Mouse (Mus musculus) spleen, adult 2 months (tissue): ENCODE results near the gene Klk11. TPM values are rescaled to one million over a fixed set of nuclear protein-coding genes. Genes with fewer than 3 reads are reported as not detected.

ENCODE experiments used
- DNase-seq, 2 experiments: peaks; one replicate each; pipeline versions ENCODE4 v3.0.0 to v3.0.0-alpha.2; 2012 to 2021; ENCODE audit warnings: low spot score in 2 of 2, low read depth in 1 of 2
- H3K27ac ChIP-seq: fragments of 200-500 bp; 2 replicates; pipeline ENCODE4 v1.5.1; 2012; ENCODE audit warnings: low read length, inconsistent platforms; ENCODE audit not compliant: insufficient read depth
- H3K27me3 ChIP-seq: fragments of 200-500 bp; 2 replicates; pipeline ENCODE4 v1.6.1; 2012; ENCODE audit warnings: mild to moderate bottlenecking, moderate library complexity, low read length, inconsistent platforms; ENCODE audit not compliant: control insufficient read depth, insufficient read depth
- H3K36me3 ChIP-seq: fragments of 200-500 bp; 2 replicates; pipeline ENCODE4 v1.6.1; 2012; ENCODE audit warnings: mild to moderate bottlenecking, low read length, inconsistent platforms; ENCODE audit not compliant: control insufficient read depth, insufficient read depth
- H3K4me1 ChIP-seq: fragments of 200-500 bp; 2 replicates; pipeline ENCODE4 v1.6.1; 2011; ENCODE audit warnings: inconsistent platforms; ENCODE audit not compliant: control insufficient read depth, insufficient read depth, insufficient read length
- H3K4me3 ChIP-seq: fragments of 200-500 bp; 2 replicates; pipeline ENCODE4 v1.5.1; 2011; ENCODE audit warnings: mild to moderate bottlenecking, inconsistent platforms; ENCODE audit not compliant: insufficient read depth, insufficient read length; ENCODE audit errors: extremely low read depth
- CTCF ChIP-seq: fragments of 200-500 bp; IDR thresholded peaks from 2 replicates; pipeline ENCODE4 v1.5.1; 2011; ENCODE audit warnings: mild to moderate bottlenecking, inconsistent platforms; ENCODE audit not compliant: insufficient read depth, insufficient read length, insufficient replicate concordance; ENCODE audit errors: extremely low read depth
- POLR2A ChIP-seq: fragments of 200-500 bp; IDR thresholded peaks from 2 replicates; pipeline ENCODE4 v1.6.1; 2011; ENCODE audit warnings: low read depth, low read length, inconsistent platforms
- WGBS: fragments of 180-500 bp; shearing (Covaris S2); methylation state at CpG from one replicate; pipeline ENCODE4 v1.1.7; 2018; 5-methylcytosine and 5-hydroxymethylcytosine counted together
- polyA plus RNA-seq: library from polyadenylated mRNA; depleted of rRNA; stranded (reverse); fragments of >200 nt; gene quantifications from 2 replicates; pipeline ENCODE4 v1.2.3, GENCODE M21; 2012

Klk11 gene
- polyA plus RNA-seq, 1 experiment: not detected

DNA sequence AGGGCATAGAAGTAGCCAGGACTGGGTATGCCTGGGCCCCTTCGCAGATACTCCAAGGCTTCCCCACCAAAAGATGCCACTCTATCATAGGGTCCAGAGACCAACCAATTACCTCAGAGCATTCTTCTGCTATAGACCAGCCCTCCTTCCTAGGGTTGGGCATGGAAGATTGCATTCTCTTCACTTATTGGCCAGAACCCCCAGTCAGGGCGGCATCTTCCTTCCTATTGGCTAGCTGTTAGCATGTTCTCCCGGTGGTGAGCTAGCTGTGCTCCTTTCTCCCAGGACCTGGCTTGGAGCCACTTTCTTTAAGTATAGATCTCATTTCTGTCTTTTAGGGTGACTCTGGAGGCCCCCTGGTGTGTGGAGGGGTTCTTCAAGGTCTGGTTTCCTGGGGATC, 1.5 kb upstream of the Klk11 start:
- no peak for DNase-seq

DNA sequence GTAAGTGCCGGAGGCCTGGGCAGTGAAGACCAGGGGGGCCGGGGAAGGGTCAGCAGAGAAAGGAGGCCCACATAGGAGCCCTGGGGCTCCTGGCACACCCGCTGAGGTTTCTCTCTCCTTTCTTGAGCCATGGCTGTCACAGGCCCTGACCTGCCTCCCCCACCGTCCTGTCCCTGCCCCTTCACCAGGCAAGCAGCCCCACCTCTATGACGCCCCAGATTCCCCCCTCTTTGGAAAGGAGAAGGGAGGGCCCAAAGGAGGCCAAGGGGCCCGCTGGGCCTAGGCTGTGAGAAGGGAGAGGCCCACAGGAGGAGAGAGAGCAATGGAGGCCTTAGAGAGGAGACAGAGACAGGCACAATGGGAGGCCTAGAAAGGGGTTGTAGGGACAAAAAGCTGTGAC, 398 bp downstream of the Klk11 start:
- Histone ChIP-seq H3K4me1 (no peaks in the 10 kb centered on the region), H3K27me3 (no peaks in the 10 kb centered on the region), H3K36me3 (no peaks in the 10 kb centered on the region), H3K4me3 (no peak overlapping the region), H3K27ac (no peak overlapping the region)
- no peak for DNase-seq
- WGBS: 74% methylated on average over 6 of the region's 6 CpGs
- no peak for TF ChIP-seq POLR2A
- TF ChIP-seq CTCF: no peak

More for the DNA sequence above, 1.5 kb upstream of the Klk11 start:
- H3K4me1 ChIP-seq: no peaks in the 10 kb centered on the region
- H3K27ac ChIP-seq: no peak overlapping the region
- no peaks in the 10 kb centered on the region for H3K36me3 ChIP-seq
- TF ChIP-seq POLR2A (no peak), CTCF (no peak)
- no peaks in the 10 kb centered on the region for H3K27me3 ChIP-seq
- no peak overlapping the region for H3K4me3 ChIP-seq
- WGBS: 83% methylated on average over 3 of the region's 3 CpGs

DNA sequence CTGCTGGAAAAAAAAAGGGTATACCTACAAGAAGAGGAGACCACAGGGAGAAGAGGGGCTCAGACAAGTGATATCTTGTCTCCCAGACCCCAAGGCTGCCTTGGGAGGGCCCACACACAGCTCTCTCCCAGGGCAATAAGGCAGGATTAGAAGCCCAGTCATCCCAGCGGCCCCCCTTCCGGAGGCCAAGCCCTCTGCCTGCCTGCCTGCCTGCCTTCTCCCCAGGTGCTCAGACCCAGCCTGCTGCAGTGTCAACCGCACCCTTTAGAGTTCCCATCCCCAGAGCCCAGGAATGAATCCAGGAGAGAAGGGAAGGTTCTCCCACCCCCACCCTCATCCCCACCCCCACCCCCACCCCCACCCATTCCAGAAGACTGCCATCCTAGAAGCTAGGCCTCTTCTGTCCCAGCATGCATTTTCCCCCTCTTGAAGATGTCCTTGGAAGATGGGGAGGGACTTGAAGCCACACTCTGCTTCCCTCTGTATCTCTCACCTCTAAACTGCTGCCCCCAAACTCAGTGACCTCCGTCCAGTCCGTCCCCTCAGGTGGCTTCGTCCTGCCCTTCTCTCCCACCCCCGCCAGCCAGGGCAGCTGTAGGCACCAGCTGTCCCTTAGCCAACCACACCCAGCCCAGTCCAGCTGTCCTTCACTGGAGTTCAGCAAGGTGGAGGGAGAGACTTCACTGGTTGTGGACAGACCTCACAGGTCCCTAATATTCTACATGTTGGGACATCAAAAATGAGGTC, 1.1 kb downstream of the Klk11 start:
- H3K27ac ChIP-seq: no peak overlapping the region
- no peaks in the 10 kb centered on the region for H3K36me3 ChIP-seq
- DNase-seq: no peak
- 82% methylated on average over 7 of the region's 7 CpGs for WGBS
- TF ChIP-seq CTCF (no peak), POLR2A (no peak)
- H3K27me3 ChIP-seq: no peaks in the 10 kb centered on the region
- no peaks in the 10 kb centered on the region for H3K4me1 ChIP-seq
- no peak overlapping the region for H3K4me3 ChIP-seq

DNA sequence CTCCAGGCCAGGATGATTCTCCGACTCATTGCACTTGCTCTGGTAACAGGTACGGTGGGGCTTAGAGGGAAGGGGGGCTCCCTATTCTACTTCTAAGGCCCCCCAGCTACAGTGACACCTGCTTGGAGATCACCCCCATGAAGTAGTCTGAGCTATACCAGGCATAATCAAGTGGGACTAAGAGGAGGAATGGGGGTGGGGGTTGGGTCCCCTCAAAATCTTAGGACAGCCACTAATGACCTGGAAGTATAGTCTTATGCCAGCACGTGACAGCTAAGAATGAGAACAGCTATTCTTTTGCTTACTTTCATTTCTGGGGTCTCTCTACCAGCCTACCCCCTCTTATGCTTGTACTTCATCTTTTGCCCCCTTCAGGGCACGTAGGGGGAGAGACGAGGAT, 2.1 kb downstream of the Klk11 start:
- H3K4me1 ChIP-seq: no peaks in the 10 kb centered on the region
- no peak overlapping the region for H3K27ac ChIP-seq
- H3K4me3 ChIP-seq: no peak overlapping the region
- TF ChIP-seq CTCF (no peak), POLR2A (no peak)
- WGBS: 86% methylated on average over 5 of the region's 5 CpGs
- H3K27me3 ChIP-seq: no peaks in the 10 kb centered on the region
- DNase-seq: no peak
- H3K36me3 ChIP-seq: no peaks in the 10 kb centered on the region

DNA sequence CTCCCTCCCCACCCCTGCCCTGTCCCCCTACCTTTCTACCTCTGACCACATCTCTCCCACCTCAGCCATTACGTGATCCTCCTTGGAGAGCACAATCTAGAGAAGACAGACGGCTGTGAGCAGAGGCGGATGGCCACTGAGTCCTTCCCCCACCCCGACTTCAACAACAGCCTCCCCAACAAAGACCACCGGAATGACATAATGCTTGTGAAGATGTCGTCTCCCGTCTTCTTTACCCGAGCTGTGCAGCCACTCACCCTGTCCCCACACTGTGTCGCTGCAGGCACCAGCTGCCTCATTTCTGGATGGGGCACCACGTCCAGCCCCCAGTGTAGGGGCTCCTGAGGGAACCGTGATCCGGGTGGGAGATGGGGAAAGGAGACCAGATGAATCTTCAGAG, 3.0 kb downstream of the Klk11 start:
- H3K4me1 ChIP-seq: no peaks in the 10 kb centered on the region; the same call in 1 of the 2 replicates
- 85% methylated on average over 12 of the region's 12 CpGs for WGBS
- H3K27me3 ChIP-seq: no peaks in the 10 kb centered on the region
- TF ChIP-seq CTCF: no peak
- TF ChIP-seq POLR2A: no peak
- no peak for DNase-seq
- no peaks in the 10 kb centered on the region for H3K36me3 ChIP-seq
- H3K27ac ChIP-seq: no peak overlapping the region
- H3K4me3 ChIP-seq: no peak overlapping the region

DNA sequence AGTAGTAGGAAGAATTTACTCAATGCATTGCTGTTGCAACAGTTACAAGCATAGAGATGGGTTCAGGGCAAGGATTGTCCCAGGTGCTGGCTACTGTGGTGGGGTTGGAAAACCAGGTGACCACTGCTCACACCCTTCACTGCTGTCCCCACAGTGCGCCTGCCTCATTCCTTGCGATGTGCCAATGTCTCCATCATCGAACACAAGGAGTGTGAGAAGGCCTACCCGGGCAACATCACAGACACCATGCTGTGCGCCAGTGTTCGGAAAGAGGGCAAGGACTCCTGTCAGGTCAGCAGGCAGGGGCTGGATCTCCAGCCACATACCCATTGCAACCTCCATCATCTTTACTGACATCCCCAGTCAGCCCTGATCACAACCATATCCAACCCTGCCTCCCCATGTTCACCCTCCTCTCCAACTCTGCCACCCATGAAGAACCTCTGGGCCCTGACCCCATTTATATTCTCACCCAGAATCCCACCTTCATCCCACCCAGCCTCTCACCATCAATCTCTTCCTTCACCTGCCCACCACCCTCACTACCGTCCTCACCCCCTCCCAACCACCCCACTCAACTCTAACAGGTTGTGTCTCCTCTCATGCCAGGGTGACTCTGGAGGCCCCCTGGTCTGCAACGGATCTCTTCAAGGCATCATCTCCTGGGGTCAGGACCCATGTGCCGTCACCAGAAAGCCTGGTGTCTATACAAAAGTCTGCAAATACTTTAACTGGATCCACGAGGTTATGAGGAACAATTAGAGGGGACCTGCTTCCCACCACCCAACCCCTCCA, 4.0 kb downstream of the Klk11 start:
- 85% methylated on average over 10 of the region's 10 CpGs for WGBS
- TF ChIP-seq POLR2A: no peak
- no peak for TF ChIP-seq CTCF
- H3K36me3 ChIP-seq: no peaks in the 10 kb centered on the region
- H3K4me1 ChIP-seq: peaks cover 2% of the 10 kb centered on the region
- no peak overlapping the region for H3K27ac ChIP-seq
- H3K4me3 ChIP-seq: no peak overlapping the region
- H3K27me3 ChIP-seq: no peaks in the 10 kb centered on the region
- no peak for DNase-seq

DNA sequence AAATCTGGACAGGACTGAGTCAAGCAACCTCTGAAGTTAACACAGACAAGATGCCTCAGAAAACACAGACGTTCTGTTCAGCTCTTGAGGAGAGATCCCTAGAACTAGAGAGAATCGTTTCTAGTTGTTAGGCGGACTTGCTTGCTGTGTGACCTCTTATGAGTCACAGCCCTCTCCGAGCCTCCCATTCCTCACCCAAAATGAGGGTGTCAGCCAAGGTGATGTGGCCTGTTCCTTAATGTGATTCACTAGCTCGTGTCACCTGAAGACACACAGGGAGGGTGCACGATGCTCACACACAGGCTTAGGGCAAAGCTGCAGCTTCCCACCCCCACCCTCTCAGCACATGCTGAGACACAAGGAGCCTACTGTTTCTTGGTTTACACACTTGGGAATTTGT, 5.8 kb downstream of the Klk11 start:
- H3K27me3 ChIP-seq: no peaks in the 10 kb centered on the region
- no peak for DNase-seq
- H3K36me3 ChIP-seq: no peaks in the 10 kb centered on the region
- H3K27ac ChIP-seq: no peak overlapping the region
- no peak overlapping the region for H3K4me3 ChIP-seq
- 71% methylated on average over 6 of the region's 6 CpGs for WGBS
- H3K4me1 ChIP-seq: peaks cover 2% of the 10 kb centered on the region
- TF ChIP-seq POLR2A (no peak), CTCF (no peak)
